Mouse (Mus musculus): ENCODE results near the gene Susd3. TPM values are rescaled to one million over a fixed set of nuclear protein-coding genes. Genes with fewer than 3 reads are reported as not detected.

Gene Susd3
- polyA plus RNA-seq, 1 experiment from 2014 or later, result 0.48 TPM

DNA sequence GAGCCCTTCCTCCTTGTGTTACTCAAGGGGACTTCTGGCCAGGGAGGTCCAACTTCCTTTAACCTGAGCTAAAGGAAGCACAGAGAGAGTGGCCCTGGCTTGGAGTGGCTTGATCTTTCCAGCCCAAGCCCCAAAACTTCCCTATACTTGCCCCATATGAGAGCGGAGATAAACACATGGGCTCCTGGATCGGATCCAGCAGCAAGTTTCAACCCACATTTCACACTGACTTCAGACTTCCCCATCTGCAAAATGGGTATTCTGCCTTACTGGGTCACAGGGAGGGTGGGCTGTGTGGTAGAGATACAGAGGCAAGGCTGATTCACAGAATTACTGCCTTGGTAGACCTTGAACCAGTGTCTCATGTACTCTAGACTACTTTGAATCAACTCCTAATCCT is 5.0 kb downstream of the Susd3 start:
- peaks cover 24% of the 10 kb centered on the region for H3K27me3 ChIP-seq
- H3K4me3 ChIP-seq, result no peak overlapping the region
- H3K4me1 ChIP-seq (replicated peaks), result peaks cover 12% of the 10 kb centered on the region
- no peaks in the 10 kb centered on the region for H3K36me3 ChIP-seq
- no peak for ATAC-seq (ENCODE audit: low FRiP score, low read depth)
- no peak overlapping the region for H3K27ac ChIP-seq (replicated peaks)
- H3K9me3 ChIP-seq, result no peaks in the 10 kb centered on the region
- H3K4me2 ChIP-seq, result no peak overlapping the region
- 96% methylated on average over 2 of the region's 2 CpGs for WGBS
- no peak overlapping the region for H3K9ac ChIP-seq

DNA sequence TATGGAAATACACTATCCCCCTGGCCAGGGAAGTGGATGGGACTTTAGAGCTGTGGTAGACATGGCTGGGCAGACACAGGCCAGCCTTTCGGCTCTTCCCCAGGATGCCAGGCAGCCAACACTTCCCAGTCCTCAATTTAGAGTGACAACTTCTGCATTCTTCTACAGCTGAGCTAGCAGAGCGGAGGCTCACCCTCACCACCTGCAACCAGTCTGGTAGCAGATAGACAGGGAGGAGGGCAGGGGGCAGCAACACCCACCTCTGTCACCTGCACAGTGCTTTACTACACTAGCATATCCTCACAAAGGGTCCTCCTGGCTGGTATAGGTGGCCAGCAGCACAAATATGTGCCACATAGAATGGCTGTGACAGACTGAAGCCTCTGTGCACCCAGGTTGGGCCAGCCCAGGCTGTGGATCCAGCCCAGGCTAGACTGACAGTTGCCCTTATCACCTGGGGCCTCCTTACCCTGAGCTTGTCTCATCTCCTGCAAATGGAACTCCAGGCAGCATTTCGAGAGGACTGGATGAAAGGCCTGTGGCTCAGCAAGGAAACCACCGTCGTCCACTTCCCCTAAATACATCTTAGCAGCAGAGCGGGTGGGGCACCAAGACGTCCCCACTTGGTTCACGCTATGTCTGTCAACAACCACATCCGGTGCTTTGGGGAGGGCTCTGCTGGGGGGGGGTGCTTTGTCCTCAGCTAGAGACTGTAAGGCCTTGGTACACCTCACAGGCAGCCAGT is 6.0 kb downstream of the Susd3 start:
- no peak overlapping the region for H3K27ac ChIP-seq (replicated peaks)
- H3K27me3 ChIP-seq, result peaks cover 14% of the 10 kb centered on the region
- no peak overlapping the region for H3K9ac ChIP-seq
- no peak overlapping the region for H3K4me3 ChIP-seq
- ATAC-seq (ENCODE audit: low FRiP score, low read depth), result no peak
- no peaks in the 10 kb centered on the region for H3K36me3 ChIP-seq
- no peaks in the 10 kb centered on the region for H3K9me3 ChIP-seq
- H3K4me1 ChIP-seq (replicated peaks), result peaks cover 2% of the 10 kb centered on the region
- WGBS, result 73% methylated on average over 9 of the region's 9 CpGs
- no peak overlapping the region for H3K4me2 ChIP-seq

- no peaks in the 10 kb centered on the region for H3K4me1 ChIP-seq (replicated peaks)
- no peak overlapping the region for H3K4me3 ChIP-seq
- ATAC-seq (ENCODE audit: low FRiP score, low read depth), result no peak
- H3K27ac ChIP-seq (replicated peaks), result no peak overlapping the region
- no peak overlapping the region for H3K4me2 ChIP-seq
- H3K27me3 ChIP-seq, result no peaks in the 10 kb centered on the region
- no peaks in the 10 kb centered on the region for H3K9me3 ChIP-seq
- WGBS, result 95% methylated on average over 8 of the region's 8 CpGs
- no peaks in the 10 kb centered on the region for H3K36me3 ChIP-seq
- no peak overlapping the region for H3K9ac ChIP-seq
Observed at GRCm38 (mm10) chr13:49238737-49239136, 9.8 kb downstream of the Susd3 start.

DNA sequence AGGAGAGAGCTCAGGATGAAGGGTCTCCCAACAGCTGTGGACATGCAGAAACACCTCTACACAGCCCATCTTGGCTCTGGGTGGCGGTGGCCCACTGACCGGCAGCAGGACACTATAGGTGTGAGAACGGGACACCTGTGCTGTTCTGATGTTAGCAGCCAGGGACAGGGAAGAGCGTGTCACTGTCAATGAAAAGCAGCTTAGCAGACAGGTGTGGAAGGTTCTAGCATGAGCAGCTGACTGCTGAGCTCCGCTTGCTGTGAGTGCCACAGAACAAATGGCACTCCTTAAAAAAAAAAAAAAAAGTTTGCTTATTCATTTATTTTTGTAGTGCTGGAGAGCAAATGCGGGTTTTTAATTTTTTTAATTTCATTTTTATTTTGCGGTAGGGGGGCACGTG is 10.9 kb downstream of the Susd3 start:
- no peak for ATAC-seq (ENCODE audit: low FRiP score, low read depth)
- no peak overlapping the region for H3K4me2 ChIP-seq
- H3K27ac ChIP-seq (replicated peaks), result no peak overlapping the region
- H3K4me3 ChIP-seq, result no peak overlapping the region
- no peaks in the 10 kb centered on the region for H3K36me3 ChIP-seq
- H3K9me3 ChIP-seq, result no peaks in the 10 kb centered on the region
- H3K9ac ChIP-seq, result no peak overlapping the region
- no peaks in the 10 kb centered on the region for H3K27me3 ChIP-seq
- 92% methylated on average over 8 of the region's 8 CpGs for WGBS
- no peaks in the 10 kb centered on the region for H3K4me1 ChIP-seq (replicated peaks)

DNA sequence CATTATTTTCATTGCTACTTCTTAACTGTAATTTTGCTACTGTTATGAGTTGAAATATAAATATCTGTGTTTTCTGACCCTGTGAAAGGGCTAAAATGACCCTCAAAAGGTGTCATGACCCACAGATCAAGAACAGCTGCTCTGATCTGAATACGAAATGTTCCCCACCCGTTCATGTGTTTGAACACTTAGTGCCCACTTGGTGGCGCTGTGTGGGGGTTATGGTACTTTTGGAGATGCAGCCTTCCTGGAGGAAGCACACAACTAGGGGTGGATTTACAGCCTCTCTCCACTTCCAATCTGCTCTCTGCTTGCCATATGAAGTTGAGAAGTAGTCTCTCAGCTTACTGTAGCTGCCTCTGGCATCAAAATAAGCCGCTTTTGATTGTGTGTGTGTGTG is 13.8 kb downstream of the Susd3 start:
- ATAC-seq (ENCODE audit: low FRiP score, low read depth), result no peak
- no peak overlapping the region for H3K4me3 ChIP-seq
- H3K9me3 ChIP-seq, result no peaks in the 10 kb centered on the region
- no peak overlapping the region for H3K4me2 ChIP-seq
- no peak overlapping the region for H3K27ac ChIP-seq (replicated peaks)
- H3K27me3 ChIP-seq, result no peaks in the 10 kb centered on the region
- H3K9ac ChIP-seq, result no peak overlapping the region
- no peaks in the 10 kb centered on the region for H3K4me1 ChIP-seq (replicated peaks)
- no peaks in the 10 kb centered on the region for H3K36me3 ChIP-seq
- WGBS, result 94% methylated on average over 4 of the region's 4 CpGs

DNA sequence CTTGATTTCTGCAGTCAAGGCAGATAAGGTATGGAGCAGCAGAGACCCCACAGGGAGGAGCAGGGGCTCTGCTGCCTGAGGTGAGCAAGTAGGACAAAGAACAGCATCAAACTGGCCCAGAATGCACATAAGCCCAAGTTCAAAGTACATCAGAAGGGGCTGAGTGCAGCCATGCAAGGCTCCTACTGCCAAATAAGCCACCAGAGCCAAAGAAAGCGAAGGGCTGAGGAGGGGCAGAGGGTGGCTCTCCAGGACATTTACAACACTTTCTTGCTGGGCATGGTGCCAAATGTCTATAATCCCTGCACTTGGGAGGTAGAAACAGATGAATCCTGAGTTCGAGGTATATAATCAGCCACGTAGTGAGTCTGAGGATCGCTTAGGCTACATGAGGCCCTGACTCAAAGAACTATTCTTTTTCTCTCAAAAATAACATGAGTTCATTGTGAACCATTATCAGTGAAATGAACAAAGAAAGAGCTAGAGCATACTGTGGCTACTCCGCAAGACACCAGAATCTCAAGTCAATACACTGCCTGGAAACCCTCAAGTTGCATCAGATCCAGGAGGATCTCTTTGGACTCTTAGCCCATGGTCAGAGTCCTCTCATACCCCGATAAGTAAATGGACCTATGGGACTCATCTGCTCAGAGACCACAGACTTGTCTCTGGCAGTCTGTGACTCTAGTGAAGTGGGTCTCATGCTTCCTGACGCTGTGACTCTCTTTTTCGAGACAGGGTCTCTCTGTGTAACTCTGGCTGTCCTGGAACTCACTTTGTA is 14.5 kb downstream of the Susd3 start:
- no peaks in the 10 kb centered on the region for H3K4me1 ChIP-seq (replicated peaks)
- no peaks in the 10 kb centered on the region for H3K9me3 ChIP-seq
- H3K27me3 ChIP-seq, result no peaks in the 10 kb centered on the region
- WGBS, result 87% methylated on average over 8 of the region's 8 CpGs
- no peak overlapping the region for H3K4me2 ChIP-seq
- no peaks in the 10 kb centered on the region for H3K36me3 ChIP-seq
- no peak for ATAC-seq (ENCODE audit: low FRiP score, low read depth)
- no peak overlapping the region for H3K9ac ChIP-seq
- no peak overlapping the region for H3K27ac ChIP-seq (replicated peaks)
- no peak overlapping the region for H3K4me3 ChIP-seq

DNA sequence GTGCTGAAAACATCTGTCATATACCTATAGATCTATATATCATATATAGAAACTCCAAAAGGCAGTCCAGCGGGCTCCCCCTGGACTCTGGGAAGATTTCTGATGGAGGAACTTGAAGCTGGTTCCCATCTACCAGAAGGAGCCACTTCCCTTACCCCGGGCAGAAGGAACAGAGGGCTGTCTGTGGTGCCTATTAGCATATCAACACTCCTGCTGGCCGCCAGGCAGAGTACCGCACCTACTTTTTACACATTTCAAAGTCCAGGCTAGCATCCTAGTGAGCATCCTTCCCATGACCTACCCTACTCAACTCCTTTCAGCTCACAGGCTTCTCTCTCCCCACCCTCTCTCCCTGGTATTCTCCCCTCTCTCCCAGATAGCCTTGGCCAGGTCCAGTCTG is 22.9 kb downstream of the Susd3 start:
- no peaks in the 10 kb centered on the region for H3K9me3 ChIP-seq
- WGBS, result 27% methylated on average over 4 of the region's 4 CpGs
- no peak overlapping the region for H3K4me2 ChIP-seq
- no peak overlapping the region for H3K9ac ChIP-seq
- H3K27me3 ChIP-seq, result 0 out of 2 replicates have a peak, but pooled peaks cover 6% of the 10 kb centered on the region
- no peak overlapping the region for H3K4me3 ChIP-seq
- no peak overlapping the region for H3K27ac ChIP-seq (replicated peaks)
- no peak for ATAC-seq (ENCODE audit: low FRiP score, low read depth)
- no peaks in the 10 kb centered on the region for H3K4me1 ChIP-seq (replicated peaks)
- H3K36me3 ChIP-seq, result no peaks in the 10 kb centered on the region

GRCm38 (mm10) chr13:49225159-49225558 is 23.3 kb downstream of the Susd3 start:
- Histone ChIP-seq H3K27me3 (0 out of 2 replicates have a peak, but pooled peaks cover 6% of the 10 kb centered on the region), H3K27ac (replicated peaks) (no peak overlapping the region), H3K4me3 (no peak overlapping the region), H3K9me3 (no peaks in the 10 kb centered on the region), H3K4me1 (replicated peaks) (no peaks in the 10 kb centered on the region), H3K4me2 (no peak overlapping the region), H3K36me3 (no peaks in the 10 kb centered on the region), H3K9ac (no peak overlapping the region)
- WGBS, result 64% methylated on average over 3 of the region's 3 CpGs
- no peak for ATAC-seq (ENCODE audit: low FRiP score, low read depth)

GRCm38 (mm10) chr13:49224729-49225128 is 23.8 kb downstream of the Susd3 start:
- Histone ChIP-seq H3K27me3 (0 out of 2 replicates have a peak, but pooled peaks cover 6% of the 10 kb centered on the region), H3K4me1 (replicated peaks) (no peaks in the 10 kb centered on the region), H3K9ac (no peak overlapping the region), H3K36me3 (no peaks in the 10 kb centered on the region), H3K4me3 (no peak overlapping the region), H3K27ac (replicated peaks) (no peak overlapping the region), H3K9me3 (no peaks in the 10 kb centered on the region), H3K4me2 (no peak overlapping the region)
- WGBS, result 23% methylated on average over 6 of the region's 6 CpGs
- no peak for ATAC-seq (ENCODE audit: low FRiP score, low read depth)

DNA sequence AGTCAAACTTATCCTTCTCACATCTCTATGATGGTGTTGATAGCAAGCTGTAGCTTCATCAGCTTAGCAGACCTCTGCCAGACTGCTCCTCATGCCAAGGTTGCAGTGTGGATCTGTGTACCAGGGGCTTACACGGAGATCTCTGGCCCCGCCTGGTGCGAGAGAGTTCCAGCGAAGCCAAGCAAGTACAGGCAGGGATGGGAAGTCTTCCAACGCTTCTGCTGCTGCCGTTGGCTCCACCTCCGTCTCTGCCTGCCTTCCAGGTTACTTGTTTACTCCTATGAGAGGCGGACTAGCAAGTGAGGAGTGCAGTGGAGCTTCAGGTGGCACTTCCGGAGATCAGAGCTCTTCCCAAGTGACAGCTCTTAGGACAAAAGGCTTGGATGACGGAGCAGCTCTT is 24.2 kb downstream of the Susd3 start:
- H3K27me3 ChIP-seq, result 0 out of 2 replicates have a peak, but pooled peaks cover 6% of the 10 kb centered on the region
- H3K36me3 ChIP-seq, result no peaks in the 10 kb centered on the region
- no peaks in the 10 kb centered on the region for H3K4me1 ChIP-seq (replicated peaks)
- 19% methylated on average over 10 of the region's 10 CpGs for WGBS
- no peak overlapping the region for H3K27ac ChIP-seq (replicated peaks)
- no peaks in the 10 kb centered on the region for H3K9me3 ChIP-seq
- no peak overlapping the region for H3K9ac ChIP-seq
- H3K4me2 ChIP-seq, result no peak overlapping the region
- no peak overlapping the region for H3K4me3 ChIP-seq
- ATAC-seq (ENCODE audit: low FRiP score, low read depth), result no peak

DNA sequence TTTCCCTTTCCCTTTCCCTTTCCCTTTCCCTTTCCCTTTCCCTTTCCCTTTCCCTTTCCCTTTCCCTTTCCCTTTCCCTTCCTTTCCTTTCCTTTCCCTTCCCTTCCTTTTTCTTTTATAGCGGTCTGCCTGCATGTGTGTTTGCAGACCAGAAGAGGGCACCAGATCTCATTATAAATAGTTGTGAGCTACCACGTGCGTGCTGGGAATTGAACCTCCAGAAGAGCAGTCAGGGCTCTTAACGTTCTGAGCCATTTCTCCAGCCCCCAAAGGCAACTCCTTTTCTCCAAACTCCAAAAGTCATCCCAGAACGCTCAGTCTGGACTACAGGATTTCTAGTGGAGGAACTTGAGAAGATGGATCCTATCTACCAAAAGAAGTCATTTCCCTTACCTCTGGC is 27.6 kb downstream of the Susd3 start:
- Histone ChIP-seq H3K4me1 (replicated peaks) (0 out of 2 replicates have a peak, but pooled peaks cover 4% of the 10 kb centered on the region), H3K36me3 (no peaks in the 10 kb centered on the region), H3K4me3 (no peak overlapping the region), H3K4me2 (no peak overlapping the region), H3K9me3 (no peaks in the 10 kb centered on the region), H3K9ac (no peak overlapping the region), H3K27ac (replicated peaks) (no peak overlapping the region), H3K27me3 (peaks cover 10% of the 10 kb centered on the region; the same call in 1 of the 2 replicates)
- no peak for ATAC-seq (ENCODE audit: low FRiP score, low read depth)
- WGBS, result 16% methylated on average over 5 of the region's 5 CpGs

GRCm38 (mm10) chr13:49219367-49219766 is 29.1 kb downstream of the Susd3 start:
- Histone ChIP-seq H3K9ac (no peak overlapping the region), H3K36me3 (no peaks in the 10 kb centered on the region), H3K4me1 (replicated peaks) (peaks cover 15% of the 10 kb centered on the region), H3K4me3 (no peak overlapping the region), H3K9me3 (no peaks in the 10 kb centered on the region), H3K4me2 (no peak overlapping the region), H3K27me3 (peaks cover 12% of the 10 kb centered on the region; the same call in 1 of the 2 replicates), H3K27ac (replicated peaks) (no peak overlapping the region)
- no peak for ATAC-seq (ENCODE audit: low FRiP score, low read depth)
- WGBS, result 92% methylated on average over 4 of the region's 4 CpGs
